Mouse (Mus musculus) CH12.LX (cell line): Measurements from ENCODE around the gene Dbx2.

Experiments
- CHD1 ChIP-seq: IDR thresholded peaks from 2 replicates; pipeline ENCODE4 v1.6.1; 2012; ENCODE audit warnings: low read depth, low read length, improper control_type of control experiment, inconsistent platforms
- CTCF ChIP-seq, 2 experiments: IDR thresholded peaks in 1 of 2; conservative IDR thresholded peaks in 1 of 2; 2 replicates each; pipeline ENCODE4 v1.5.1; 2011 to 2012; ENCODE audit warnings: low read depth in 2 of 2, low read length in 2 of 2, improper control_type of control experiment in 1 of 2, inconsistent platforms in 1 of 2, mild to moderate bottlenecking in 1 of 2, moderate library complexity in 1 of 2
- ELF1 ChIP-seq: IDR thresholded peaks from 2 replicates; pipeline ENCODE4 v1.6.1; 2014; ENCODE audit warnings: low read depth, mild to moderate bottlenecking, inconsistent platforms, low read length, improper control_type of control experiment
- ETS1 ChIP-seq: conservative IDR thresholded peaks from 2 replicates; pipeline ENCODE4 v1.6.1; 2012; ENCODE audit warnings: low read depth, mild to moderate bottlenecking, inconsistent platforms, low read length, improper control_type of control experiment, moderate library complexity
- GABPA ChIP-seq: IDR thresholded peaks from 2 replicates; pipeline ENCODE4 v1.6.1; 2012; ENCODE audit warnings: low read depth, low read length, improper control_type of control experiment, inconsistent platforms; ENCODE audit not compliant: insufficient replicate concordance
- IRF4 ChIP-seq: IDR thresholded peaks from 2 replicates; pipeline ENCODE4 v1.6.1; 2014; ENCODE audit warnings: low read depth, mild to moderate bottlenecking, inconsistent platforms, low read length, improper control_type of control experiment
- JUND ChIP-seq: conservative IDR thresholded peaks from 2 replicates; pipeline ENCODE4 v1.6.1; 2011; ENCODE audit warnings: low read depth, low read length, improper control_type of control experiment
- KAT2A ChIP-seq: IDR thresholded peaks from 2 replicates; pipeline ENCODE4 v1.6.1; 2012; ENCODE audit warnings: low read length, improper control_type of control experiment, inconsistent platforms; ENCODE audit not compliant: insufficient replicate concordance
- MAX ChIP-seq: IDR thresholded peaks from 2 replicates; pipeline ENCODE4 v1.6.1; 2011; ENCODE audit warnings: low read length, improper control_type of control experiment
- MAZ ChIP-seq: IDR thresholded peaks from 2 replicates; pipeline ENCODE4 v1.6.1; 2012; ENCODE audit warnings: low read depth, mild to moderate bottlenecking, inconsistent platforms, low read length, improper control_type of control experiment, moderate library complexity
- PAX5 ChIP-seq: IDR thresholded peaks from 2 replicates; pipeline ENCODE4 v1.6.1; 2012; ENCODE audit warnings: low read length, inconsistent platforms, mixed read lengths
- POLR2A ChIP-seq: IDR thresholded peaks from 2 replicates; pipeline ENCODE4 v1.6.1; 2011; ENCODE audit warnings: low read depth, mild to moderate bottlenecking, improper control_type of control experiment, low read length
- TBP ChIP-seq: conservative IDR thresholded peaks from 2 replicates; pipeline ENCODE4 v1.6.1; 2011; ENCODE audit warnings: low read depth, low read length, improper control_type of control experiment
- ZNF384 ChIP-seq: IDR thresholded peaks from 2 replicates; pipeline ENCODE4 v1.6.1; 2012; ENCODE audit warnings: low read depth, low read length, improper control_type of control experiment, inconsistent platforms

GRCm38 (mm10) chr15:95601179-95601578, 54.6 kb downstream of the Dbx2 start:
- TF ChIP-seq MAX (no peak), CTCF (conservative IDR thresholded peaks at IDR 0.05 in 1 of 2, IDR thresholded peaks at IDR 0.05 in 1 of 2; ENCODE audit: low read depth in 2 of 2, low read length in 2 of 2) (no peak), POLR2A (no peak), KAT2A (no peak), ETS1 (no peak), PAX5 (no peak), JUND (no peak), GABPA (no peak), CHD1 (no peak), ELF1 (no peak), MAZ (no peak), IRF4 (no peak), TBP (no peak), ZNF384 (no peak)
